Mouse (Mus musculus) urinary bladder, postnatal 36 days (tissue): ENCODE results near the gene Cabp4.
A peak's percentile ranks its signal among the peaks of the same experiment; 100 is the strongest.

Experiments used
- DNase-seq, 2 experiments: peaks; one replicate each; pipeline ENCODE4 v3.0.0; 2022; ENCODE audit warnings: low spot score in 2 of 2, mixed read lengths in 1 of 2

Cabp4 gene

DNA sequence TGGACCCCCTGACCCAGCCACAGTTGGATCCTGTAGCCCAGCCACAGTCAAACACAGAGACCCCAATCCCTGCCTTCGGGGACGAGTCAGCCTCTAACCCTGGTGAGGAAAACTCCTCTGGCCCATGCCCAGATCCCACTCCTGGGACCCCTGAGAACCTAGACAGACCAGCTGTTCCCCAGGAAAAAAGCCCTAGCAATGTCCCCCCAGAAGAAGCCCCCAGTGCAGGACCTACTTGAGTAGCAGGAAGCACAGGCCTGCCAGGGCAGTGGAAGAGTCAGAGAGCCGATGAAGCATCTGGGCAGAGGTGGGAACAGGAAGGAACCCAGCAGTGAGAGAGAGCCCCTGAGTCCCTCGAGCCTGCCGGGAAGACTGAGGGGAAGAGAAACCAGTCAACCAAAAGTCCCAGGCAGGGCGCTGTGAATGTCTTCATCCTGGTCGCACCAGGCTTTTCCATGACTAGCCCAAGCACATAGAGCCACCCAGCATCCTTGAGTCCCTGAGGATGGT lies at the start of gene Cabp4:
Gene Cabp4 (minus strand): TSS at position 275 of the 510 bp plus-strand sequence.
- no peak for DNase-seq

DNA sequence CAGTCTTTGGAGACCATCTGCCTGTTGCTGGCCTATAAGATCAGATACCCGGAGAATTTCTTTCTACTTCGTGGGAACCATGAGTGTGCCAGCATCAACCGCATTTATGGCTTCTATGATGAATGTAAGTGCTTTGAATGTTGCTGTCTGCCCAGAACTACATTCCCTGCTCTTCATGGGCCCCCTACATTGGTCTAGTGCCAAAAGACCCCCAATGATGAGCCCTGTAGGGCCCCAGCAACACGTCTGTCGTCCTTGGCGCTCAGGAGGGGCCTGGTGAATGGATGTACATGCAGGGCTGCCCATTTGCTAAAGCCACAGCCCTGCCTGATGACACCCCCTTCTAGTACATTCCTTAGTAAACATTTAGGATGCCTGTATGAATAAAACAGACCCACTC lies 49.3 kb upstream of the Cabp4 start:
- DNase-seq: no peak

DNA sequence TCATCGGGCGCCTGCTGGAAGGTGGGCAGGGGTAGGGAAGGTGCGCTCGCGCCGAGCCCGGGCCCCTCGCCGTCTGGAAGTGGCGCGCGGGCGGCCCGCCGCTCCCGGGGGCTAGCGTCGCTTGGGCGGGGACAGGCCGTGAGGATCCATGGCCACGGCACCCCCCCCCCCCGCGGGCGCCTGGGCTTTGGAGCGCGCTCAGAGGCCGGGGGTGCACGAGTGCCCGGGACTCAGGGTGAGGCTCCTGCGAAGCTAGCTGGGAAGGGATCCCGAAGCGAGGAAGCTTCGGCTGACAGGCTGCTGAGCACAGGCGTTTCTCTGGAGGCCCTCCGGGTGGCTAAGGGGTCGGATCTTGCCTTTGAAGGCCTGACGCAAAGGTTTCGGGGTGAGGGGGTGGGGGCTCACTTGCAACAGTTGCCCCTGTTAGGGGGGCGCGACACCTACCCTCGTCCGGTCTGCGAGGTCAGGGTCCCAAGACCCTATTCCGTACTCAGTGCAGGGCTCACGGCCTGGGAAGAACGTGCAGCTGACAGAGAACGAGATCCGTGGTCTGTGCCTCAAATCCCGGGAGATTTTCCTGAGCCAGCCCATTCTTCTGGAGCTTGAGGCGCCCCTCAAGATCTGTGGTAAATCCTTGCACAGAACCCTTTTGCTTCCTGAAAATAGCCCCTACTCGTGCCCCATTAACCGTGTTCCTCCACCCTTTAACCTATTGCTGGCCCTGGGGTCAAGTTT lies 48.6 kb upstream of the Cabp4 start:
- no peak for DNase-seq

DNA sequence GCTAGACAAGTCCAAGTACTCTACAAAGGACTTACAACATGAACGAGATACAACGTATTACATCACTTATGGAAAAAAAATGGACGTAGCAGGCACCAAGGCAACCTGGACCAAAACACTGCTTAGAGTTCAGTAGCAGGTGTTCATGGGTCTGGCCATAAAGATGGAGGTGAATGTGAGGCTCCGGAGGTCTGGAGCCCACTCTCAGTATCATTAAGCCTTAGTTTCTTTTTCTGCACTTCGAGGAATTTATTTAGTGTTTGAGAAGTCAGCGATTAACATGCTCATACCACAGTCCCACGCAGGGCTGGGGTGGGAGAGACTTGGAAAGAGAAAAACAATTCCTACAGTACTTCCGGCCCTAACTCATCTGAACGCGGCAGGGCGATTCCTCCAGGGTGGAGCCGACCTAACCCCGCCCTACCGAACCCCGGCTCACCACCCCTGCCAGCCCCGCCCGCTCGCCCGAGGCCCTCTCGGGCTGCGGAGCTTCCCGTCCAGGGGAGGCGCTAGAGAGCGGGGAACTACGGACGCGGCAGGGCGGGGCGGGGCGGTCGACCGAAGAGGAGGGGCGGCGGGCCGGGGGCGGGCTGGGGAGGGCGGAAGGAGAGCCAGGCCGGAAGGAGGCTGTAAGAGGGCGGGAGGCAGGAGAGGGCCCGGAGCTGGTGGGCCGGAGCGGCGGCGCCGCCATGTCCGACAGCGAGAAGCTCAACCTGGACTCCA lies 47.9 kb upstream of the Cabp4 start, which contains the start of gene Ppp1ca:
Gene Ppp1ca (plus strand): TSS at position 538 of the 723 bp plus-strand sequence.
- peak; percentile 88 to 96 for DNase-seq

DNA sequence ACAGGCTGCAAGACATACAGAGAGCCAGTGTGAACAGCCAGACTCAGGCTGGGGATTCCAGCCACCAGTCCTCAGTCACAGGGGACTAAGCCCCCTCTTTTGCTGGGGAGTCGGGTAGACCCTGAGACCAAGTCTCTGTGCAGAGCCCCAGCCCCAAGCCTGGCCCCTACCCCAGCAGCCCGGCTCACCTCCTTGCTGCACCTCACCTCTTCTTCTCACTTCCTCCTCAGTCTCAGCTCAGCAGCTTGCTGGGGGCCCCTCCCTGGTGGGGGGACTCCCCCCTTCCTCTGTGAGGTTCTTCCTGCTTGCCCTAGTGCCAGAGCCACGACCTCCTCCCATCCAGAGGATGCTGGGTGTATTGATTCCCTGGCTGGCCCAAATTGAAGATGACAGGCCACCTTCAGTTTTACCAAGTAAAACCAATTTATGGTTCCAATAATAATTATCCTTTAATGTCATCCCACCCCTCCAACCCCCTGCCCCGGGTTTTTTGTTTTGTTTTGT lies 47.0 kb upstream of the Cabp4 start, which contains the start of gene Tbc1d10c:
Gene Tbc1d10c (minus strand): TSS at position 454 of the 504 bp plus-strand sequence.
- no peak for DNase-seq

DNA sequence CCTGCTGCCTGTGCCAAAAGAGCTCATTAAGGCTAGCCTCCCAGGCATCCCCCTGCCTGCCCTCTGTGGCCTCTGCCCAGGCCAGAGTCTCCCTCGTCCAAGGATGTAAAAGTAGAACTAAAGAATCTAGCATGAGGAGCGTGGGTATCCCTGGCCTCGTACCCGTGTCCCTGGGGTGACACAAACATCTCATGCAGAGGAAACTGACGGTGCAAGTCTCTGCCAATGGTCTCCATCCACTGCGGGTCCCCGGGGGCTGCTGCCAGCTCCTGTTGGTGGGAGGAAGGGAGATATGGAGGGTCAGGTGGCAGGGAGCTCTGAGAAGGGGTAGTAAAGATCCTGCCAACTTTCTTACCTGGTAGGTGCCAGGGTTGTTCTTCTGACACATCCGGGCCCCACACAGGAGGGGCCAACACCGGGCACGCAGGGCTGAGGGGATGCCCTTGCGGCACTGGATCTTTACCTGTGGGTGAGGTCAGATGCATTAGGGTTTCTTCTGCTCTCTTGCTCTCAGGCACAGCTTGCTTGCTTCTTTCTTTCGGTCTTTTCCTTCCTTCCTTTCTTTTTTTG lies 45.3 kb upstream of the Cabp4 start:
- no peak for DNase-seq

DNA sequence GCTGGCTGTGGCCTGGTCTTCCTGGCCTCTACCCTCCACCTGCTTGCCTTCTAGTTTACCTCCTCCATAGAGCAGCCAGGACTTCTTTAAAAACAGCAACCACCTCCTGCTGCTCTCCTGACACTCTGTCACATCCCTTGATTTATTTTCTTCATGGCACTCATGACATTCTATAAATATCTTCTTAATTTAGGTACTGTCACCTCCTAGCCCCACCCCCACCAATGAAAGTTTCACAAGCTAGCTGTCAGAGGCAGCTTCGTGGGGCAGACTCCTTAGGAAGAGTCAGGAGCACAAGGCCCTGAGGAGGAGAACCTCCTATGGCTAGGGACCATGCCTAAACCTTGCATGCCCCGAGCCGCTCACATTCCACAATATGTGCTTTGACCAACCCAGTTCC lies 43.5 kb upstream of the Cabp4 start:
- DNase-seq: no peak

DNA sequence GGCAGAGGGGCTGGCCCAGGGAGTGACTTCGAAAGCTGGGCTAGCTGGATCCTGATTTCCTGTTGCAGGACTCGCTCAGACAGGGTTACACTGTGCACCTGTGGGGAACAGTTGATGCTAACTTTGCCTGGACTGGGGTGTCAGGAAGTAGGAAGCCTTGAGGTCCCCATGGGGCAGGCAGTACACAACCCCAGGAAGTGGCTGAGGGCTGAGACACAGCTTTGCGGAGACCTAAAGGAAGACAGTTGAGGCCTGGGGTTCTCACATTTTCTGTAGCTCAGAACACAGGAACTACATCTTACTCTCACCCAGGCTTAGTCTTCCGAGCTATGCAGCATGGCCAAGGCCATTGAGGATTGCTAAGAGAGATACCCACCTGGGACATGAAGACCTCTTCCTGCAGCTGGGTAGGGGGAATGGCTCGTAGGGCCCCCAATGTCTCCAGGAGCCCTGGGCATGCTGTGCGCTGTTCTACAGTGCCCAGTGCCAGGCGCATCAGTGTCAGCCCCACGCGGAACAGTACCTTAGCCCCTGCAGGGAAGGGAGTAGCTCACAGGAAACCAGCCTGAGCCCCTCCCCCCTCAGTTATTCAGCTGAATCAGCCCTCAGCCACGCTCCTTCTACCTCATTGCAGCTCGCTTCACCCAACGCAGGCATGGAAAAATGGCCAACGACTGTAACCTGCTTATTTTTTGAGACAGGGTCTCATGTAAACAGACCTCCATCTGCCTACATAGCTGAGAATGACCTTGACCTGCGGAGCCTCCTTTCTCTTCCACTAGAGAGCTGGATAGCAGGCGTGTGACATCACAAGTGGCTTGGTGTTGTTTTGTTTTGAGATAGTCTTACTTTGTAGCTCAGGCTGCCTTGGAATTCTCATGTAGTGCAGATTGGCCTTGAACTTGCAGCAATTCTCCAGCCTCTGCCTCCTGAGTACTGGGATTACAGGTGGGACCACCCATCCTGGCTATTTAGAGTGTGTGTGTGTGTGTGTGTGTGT lies 41.4 kb upstream of the Cabp4 start:
- no peak for DNase-seq

DNA sequence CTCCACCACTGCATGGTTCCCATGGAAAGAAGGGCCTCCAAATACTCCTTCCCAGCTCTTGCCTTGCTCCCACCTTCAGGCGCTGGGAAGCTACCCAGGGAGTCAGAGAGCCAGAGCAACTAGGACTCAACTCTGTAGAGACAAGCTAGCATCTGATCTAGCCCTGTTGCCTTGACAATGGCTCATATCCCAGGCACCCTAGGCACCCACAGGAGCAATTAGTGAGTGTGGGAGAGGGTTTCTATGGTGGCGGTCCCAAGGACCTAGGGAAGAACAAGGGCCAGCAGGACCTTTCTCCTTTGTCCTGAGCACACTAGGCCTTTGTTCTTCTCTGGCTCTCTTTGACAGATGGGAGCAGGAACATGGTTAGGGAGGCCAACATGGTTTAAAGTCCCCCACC lies 39.9 kb upstream of the Cabp4 start:
- DNase-seq: no peak

DNA sequence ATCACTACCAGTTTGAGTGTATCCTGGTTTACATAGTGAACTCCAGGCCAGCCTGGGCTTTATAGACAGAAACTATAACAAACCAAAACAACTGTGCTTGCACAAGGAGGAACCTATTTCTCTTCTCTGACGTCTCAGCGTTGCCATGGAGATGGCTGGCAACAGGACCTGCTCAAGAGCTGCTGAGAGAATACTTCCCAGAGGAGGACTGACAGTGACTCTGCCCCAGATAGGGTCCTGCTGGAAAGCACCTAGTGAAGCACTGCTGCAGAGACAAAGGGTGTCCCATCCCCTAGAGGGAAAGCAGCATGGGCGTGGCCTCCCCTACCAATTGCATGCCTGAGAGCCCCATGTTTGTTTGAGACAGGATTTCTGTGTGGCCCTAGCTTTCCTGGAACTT lies 38.1 kb upstream of the Cabp4 start:
- peak in 1 of 2 experiments; percentile 59 for DNase-seq

DNA sequence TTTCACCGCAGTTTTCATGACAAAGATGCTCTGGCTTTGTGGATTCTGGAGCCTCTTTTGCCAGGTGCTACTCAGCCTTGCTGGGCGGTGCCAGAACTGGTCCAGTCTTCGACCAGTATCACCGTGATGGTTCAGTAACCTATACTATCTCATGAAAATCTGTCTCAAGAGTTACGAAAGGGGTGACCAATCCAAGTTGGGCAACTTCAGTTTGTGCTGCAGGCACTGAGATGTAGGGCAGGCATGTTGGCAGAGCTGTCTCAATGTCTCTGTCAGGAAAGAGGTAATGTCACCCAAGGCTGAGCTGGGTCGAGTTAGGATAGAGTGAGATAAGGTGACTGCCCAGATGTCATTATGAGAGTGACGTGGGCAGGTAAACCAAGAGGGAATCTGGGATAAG lies 36.6 kb upstream of the Cabp4 start:
- no peak for DNase-seq

DNA sequence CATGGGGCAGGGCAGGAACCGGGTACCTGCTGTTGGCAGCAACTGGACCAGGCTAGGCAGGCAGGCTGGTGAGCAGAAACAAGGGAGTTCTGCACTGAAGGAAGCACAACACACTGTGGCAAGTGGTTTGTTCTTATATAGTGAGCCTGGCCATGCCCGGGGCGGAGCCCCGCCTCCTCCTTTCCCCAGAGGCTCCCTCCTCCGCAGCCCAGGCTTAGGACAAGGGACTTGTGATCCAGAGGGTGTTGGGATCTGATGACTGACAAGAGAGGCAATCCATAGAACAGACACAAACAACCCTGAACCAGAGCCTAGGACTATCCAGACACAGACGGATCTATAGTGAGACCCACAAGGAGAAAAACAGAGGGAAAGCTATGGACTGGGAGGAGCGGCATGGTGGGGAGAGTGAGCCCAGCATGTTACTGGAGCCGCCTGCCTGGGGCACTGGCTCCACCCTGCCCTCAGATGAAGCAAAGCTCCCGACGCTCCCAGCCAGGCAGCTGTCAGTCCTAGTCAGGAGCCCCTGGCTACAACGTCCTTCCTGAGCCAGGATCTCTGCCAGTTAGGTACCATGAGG lies 31.6 kb upstream of the Cabp4 start, which contains the start of gene Carns1:
Gene Carns1 (minus strand): TSS at position 112 of the 580 bp plus-strand sequence.
- DNase-seq: no peak

DNA sequence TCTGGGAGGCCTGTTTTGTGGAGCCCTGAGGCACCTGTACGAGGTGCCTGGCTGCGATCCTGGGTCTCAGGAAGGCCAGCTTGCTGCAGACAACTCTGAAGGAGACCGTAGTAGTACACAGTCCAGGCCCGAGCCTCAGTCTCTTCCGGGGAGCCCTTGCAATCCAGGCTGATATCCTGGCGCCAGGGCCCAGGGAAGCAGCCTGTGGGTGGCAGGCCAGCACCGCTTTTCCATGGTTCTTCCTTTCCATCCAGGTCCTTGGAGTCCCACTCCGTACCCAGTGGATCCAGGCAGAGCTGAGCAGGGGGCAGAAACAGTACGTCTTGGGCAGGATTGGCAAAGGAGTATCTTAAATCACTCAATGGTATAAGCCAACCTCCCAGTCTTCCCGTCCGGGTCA lies 29.1 kb upstream of the Cabp4 start:
- DNase-seq: no peak

DNA sequence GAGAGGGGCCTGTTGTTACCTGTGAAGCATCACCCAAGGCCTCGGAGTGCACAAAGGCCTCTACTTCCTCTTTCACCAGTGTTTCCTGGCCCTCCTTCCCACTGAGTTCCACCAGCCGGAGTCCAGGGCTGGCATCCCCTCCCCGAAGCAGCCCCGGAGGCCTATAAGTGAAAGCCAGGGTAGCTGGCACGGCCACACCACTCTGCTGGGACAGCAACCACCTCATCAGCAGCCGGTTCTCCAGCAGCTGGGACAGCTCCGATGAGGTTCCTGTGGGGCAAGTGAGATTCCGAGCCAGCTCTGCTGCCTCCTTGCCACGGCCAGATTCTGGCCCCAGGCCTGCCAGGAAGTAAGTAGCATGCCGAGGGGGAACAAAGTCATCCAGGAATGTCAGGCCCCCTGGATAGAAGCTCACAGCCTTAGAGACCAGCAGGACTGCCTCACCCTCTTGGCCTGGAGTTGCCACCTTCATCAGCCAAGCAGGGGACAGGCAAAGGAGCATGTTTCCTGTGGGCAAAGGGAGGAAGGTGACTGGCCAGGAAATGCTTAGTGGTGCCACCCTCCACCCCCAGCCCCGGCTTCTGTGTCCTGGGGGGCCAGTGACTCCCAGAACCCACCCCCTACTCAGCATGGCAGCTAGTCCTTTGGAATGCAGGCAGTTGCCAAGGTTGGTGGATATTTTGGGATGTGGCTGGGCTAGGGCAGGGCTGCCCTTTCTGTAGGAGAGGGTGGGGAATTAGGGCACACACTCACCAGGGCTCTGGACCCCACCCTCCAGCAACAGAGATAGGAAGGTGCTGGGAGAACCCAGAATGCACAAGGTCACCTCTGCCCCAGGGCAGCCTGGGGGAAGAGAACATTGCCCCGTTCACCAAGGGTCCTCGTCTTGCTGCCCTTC lies 27.8 kb upstream of the Cabp4 start:
- DNase-seq: no peak

DNA sequence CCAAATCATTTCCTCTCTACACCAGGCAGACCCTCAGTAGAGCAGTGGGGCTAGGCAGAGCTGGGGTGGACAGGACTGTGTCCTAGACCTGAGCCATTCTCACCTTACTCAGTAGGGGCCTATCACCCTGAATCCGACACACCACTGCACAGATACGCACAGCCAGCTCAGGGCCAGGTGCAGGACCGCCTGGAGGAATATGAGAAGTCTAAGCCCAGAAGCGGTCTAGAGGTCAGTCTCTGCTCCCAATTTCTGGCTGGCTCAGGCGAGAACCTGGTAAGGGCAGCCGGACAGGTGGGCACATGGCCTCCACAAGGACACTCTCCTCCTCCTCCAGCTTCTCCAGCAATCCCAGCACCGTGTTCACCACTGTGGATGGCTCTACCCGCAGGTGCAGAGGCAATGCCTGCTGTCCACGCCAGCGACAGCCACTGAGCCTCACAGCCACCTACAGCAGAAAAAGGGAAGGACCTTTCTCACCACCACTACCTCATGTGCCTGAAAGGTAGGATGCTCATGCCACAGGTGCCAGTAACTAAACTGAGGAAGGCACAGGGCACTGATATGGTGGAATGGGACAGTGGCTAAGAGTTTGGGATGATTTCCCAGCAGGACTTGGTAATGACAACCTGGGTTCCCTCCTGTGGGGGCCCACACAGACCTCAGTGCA lies 27.0 kb upstream of the Cabp4 start:
- no peak for DNase-seq

DNA sequence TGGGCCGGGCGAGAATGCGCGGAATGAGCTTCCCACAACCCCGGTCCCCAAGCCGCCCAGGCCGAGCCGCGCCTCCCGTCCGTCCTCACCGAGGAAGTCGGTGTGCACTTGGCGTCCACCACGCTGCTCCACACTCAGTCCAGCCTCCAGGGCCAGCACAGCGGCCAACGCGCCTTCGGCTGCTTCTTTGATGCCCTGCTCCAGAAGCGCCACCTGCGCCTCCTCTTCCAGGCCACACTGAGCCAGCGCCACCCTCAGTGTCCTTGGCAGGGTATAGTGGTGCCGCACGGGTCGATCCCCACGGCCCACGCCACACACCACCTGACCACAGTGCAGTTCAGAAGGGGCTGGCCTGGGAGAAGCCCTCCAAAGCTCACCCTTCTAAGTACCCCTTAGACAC lies 26.0 kb upstream of the Cabp4 start:
- DNase-seq: no peak

DNA sequence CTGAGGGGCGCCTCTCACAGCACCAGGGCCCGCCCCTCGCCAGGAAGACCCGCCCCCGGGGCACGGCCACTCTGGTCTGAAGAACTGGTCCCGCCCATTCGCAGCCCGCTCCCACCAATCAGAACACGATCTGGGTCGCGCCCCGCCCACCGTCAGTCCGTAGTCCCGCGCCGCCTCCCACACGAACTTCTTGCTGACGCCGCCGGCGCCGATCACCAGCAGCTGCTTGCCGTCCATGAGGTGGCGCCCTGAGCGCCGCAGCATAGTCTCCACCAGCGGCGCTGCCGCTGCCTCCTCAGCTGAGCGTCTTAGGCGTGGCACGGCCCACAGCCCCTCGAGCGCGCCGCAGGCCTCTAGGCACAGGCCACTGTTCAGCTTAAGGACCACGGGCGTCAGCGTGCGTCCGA lies 25.5 kb upstream of the Cabp4 start:
- DNase-seq: peak; percentile 99 to 100

DNA sequence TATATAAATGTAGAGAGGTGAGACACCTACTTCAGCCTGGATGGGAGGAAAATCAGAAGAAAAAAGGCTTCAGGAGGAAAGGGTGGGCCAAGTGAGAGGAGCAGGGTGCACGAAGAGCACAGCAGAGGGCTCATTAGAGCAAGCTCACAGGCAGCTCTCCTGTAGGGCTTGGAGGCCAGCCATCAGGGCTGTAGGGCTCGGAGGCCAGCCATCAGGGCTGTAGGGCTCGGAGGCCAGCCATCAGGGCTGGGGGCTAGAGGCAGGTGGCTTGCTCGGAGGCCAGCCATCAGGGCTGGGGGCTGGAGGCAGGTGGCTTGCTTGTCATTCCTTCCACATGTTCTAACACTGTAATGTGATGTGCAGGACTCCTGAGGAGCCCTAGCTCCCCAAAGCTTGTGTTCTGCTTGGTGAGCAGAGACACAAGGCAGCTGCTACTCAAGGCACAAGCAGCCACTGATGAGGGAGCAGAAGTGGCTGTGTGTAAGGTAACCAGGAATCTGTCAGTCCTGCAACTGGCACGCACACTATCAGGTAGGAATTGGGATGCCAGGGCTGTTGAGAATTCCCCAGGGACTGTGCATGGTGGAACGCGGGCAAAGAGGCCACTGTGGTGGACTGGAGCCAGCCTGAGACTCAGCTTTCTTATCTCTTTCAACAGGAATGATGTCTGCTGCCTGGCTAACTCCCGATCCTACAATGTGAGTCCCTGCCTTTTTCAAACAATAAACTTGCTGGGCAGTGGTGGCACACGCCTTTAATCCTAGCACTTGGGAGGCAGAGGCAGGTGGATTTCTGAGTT lies 23.0 kb upstream of the Cabp4 start:
- DNase-seq: no peak
